In the genomic region with DNA sequence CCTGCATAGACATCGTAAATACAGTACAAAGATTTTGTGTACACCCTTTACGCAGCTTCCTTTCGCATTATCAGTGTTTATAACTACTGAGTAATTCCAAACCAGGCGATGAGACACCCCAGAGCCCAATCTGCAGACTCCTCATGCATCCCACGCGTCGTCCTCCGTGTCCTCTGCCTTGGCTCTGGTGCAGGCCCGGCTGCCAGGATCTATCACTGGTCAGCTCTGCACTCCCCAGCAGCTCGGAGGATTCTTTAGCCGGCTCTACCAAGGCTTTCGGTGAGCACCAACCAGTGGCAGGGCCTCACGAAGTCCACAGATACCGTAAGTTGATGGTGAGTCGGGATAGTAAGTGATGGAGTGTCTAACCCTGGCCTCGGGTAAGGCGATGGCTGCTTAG, we compare ENCODE assay signal across 19 mouse cellular contexts.
"Had no signal": no experiment of that assay in that cellular context is flagged by ENCODE, and none has a peak within 500 bp of the region (broad histone marks: within the 10 kb centered on the region; RNA-seq: fewer than 3 reads in every experiment).

No protein-coding gene starts in this region.

- H3K9ac ChIP-seq: limb, embryonic 13.5 days; liver, embryonic 12.5 days; liver, embryonic 15.5 days; midbrain, embryonic 13.5 days; neural tube, embryonic 13.5 days had no signal

- DNase-seq: kidney, adult 2 months; layer of hippocampus, adult 9-11 months; liver; lung, adult 2 months; lung, postnatal 36 days; thymus, postnatal 25 days had no signal

- H3K4me3 ChIP-seq: layer of hippocampus, adult 2 months; limb, embryonic 10.5 days; limb, embryonic 13.5 days; liver, embryonic 12.5 days; liver, embryonic 15.5 days; megakaryocyte, embryonic 14.5 days; midbrain, embryonic 10.5 days; midbrain, embryonic 13.5 days; myocyte; neural tube, embryonic 13.5 days had no signal

- H3K27me3 ChIP-seq: limb, embryonic 13.5 days; liver, embryonic 12.5 days; liver, embryonic 15.5 days; megakaryocyte, embryonic 14.5 days; midbrain, embryonic 13.5 days; neural tube, embryonic 13.5 days had no signal

- H3K9me3 ChIP-seq: limb, embryonic 10.5 days; limb, embryonic 13.5 days; liver, embryonic 12.5 days; liver, embryonic 15.5 days; megakaryocyte, embryonic 14.5 days; midbrain, embryonic 10.5 days; midbrain, embryonic 13.5 days; neural tube, embryonic 13.5 days had no signal

- H3K4me2 ChIP-seq: limb, embryonic 13.5 days; liver, embryonic 12.5 days; liver, embryonic 15.5 days; midbrain, embryonic 13.5 days; neural tube, embryonic 13.5 days had no signal

- H3K27ac ChIP-seq: kidney, postnatal 0 days; layer of hippocampus, adult 2 months; limb, embryonic 10.5 days; limb, embryonic 13.5 days; liver, embryonic 12.5 days; liver, embryonic 15.5 days; midbrain, embryonic 10.5 days; midbrain, embryonic 13.5 days; neural tube, embryonic 13.5 days had no signal

- ATAC-seq: intestine, postnatal 0 days; liver, embryonic 12.5 days; midbrain, embryonic 13.5 days; midbrain, embryonic 16.5 days had no signal

- H3K4me1 ChIP-seq: megakaryocyte, embryonic 14.5 days had no signal

- H3K36me3 ChIP-seq: limb, embryonic 10.5 days; liver, embryonic 12.5 days; liver, embryonic 15.5 days; midbrain, embryonic 13.5 days; neural tube, embryonic 13.5 days had no signal
